Mouse (Mus musculus): ENCODE measurements around the gene Il23a. TPM values are rescaled to one million over a fixed set of nuclear protein-coding genes. Genes with fewer than 3 reads are reported as not detected.
"Not testable (repeated sequence)": the region's sequence is repeated elsewhere in the genome, so short reads cannot be mapped to it uniquely, and the experiment has no call there.

Il23a gene
- total RNA-seq (2021) = not detected
- long read RNA-seq, experiment 1 = 0 reads
- long read RNA-seq, experiment 2 = 0 reads

- Histone ChIP-seq H3K27ac (no peak within 1 kb of the TSS), H3K4me3 (no peak within 1 kb of the TSS)
- no peak for TF ChIP-seq CTCF (IDR thresholded peaks at IDR 0.05)
- no peak for DNase-seq
- intact Hi-C loops (cut with DNase I) = no loop called here
These were observed at the start of gene Il23a for GRCm38 (mm10) chr10:128298702-128299171. Gene Il23a, minus strand, starts transcription at chr10:128298752.

- intact Hi-C loops (cut with DNase I) = no loop called here
- Histone ChIP-seq H3K4me3 (no peak overlapping the region), H3K27ac (peak overlapping the region; percentile 48)
- DNase-seq = no peak
- TF ChIP-seq CTCF (IDR thresholded peaks at IDR 0.05) = no peak
These were observed 49.0 kb upstream of the Il23a start for GRCm38 (mm10) chr10:128347541-128347940.

- peak; percentile 86 for DNase-seq
- no peak for TF ChIP-seq CTCF (IDR thresholded peaks at IDR 0.05)
- H3K4me3 ChIP-seq = peak overlapping the region; percentile 53
- intact Hi-C loops (cut with DNase I) = no loop called here
- peak overlapping the region; percentile 84 for H3K27ac ChIP-seq
These were observed 46.2 kb upstream of the Il23a start for GRCm38 (mm10) chr10:128344568-128345275.

DNA sequence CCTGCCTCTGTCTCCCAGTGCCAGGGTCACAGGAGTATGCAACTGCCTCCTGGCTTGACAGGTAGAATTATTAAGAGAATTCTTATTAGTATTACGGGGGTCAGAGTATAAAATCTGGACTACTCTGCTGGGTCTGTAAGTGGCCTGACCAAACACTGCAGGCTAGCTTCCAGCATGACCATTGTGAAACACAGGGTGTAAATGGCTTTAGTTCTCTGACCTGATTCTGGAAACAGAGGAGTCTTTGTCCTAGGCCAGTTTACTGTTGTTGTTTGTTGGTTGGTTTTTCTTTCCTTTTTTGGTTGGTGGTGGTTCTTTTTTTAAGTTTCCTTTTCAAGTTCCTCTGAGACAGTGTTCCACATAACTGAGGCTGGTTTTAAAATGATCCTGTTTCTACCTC lies 44.9 kb upstream of the Il23a start:
- TF ChIP-seq CTCF (IDR thresholded peaks at IDR 0.05) = no peak
- intact Hi-C loops (cut with DNase I) = no loop called here
- Histone ChIP-seq H3K4me3 (0 out of 2 replicates have a peak overlapping the region, but pooled peaks have one; percentile 15), H3K27ac (peak overlapping the region; percentile 84)
- DNase-seq = no peak

GRCm38 (mm10) chr10:128340257-128340656 lies 41.7 kb upstream of the Il23a start:
- DNase-seq = no peak
- Histone ChIP-seq H3K4me3 (peak overlapping the region; percentile 74), H3K27ac (peak overlapping the region; percentile 97)
- intact Hi-C loops (cut with DNase I) = no loop called here
- peak; percentile 23; the same call in 1 of the 2 replicates for TF ChIP-seq CTCF (IDR thresholded peaks at IDR 0.05)

DNA sequence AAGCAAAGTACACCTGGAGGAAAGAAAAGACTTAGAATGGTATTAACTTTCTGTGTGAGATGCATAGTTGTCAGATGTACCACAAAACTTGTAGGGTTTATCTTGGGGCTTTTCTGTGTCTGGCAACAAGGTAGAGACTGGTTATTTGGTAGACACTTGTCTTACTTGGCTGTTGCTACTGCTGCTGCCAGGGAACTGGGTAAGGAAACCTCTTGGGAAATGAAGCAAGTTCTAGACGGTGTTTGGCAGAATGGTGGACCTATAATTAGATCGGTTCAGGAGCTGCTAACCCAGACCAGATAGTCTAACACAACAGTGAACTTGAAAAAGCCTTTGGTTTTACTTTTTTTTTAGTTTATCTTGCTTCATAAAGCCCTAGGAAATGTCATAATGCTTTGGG lies 40.4 kb upstream of the Il23a start:
- DNase-seq = peak; percentile 55
- TF ChIP-seq CTCF (IDR thresholded peaks at IDR 0.05) = no peak
- H3K4me3 ChIP-seq = peak overlapping the region; percentile 74
- H3K27ac ChIP-seq = peak overlapping the region; percentile 97
- intact Hi-C loops (cut with DNase I) = loop anchor here (5.0 kb wide), 1 partner anchor 38 kb away; the partner anchor contains the start of gene Ankrd52

DNA sequence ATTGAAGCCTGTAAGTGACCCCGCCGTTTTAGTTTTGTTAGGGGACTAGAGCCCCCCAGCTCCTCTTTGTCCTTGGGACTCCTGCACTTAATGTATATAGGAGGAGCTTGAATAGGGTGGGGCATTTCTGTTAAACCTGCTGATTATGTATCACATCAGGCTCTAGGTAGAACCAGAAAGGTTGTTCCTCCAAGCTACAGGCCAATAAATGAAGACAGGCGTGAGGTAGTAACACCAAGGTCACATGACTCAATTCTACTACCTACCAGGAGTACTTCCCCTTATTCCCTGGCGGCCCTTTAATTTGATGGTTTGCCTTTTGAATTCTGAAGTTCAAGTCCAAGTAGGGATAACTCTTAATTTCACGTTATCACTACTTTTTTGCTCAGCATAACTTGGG lies 39.9 kb upstream of the Il23a start:
- no peak for TF ChIP-seq CTCF (IDR thresholded peaks at IDR 0.05)
- intact Hi-C loops (cut with DNase I) = loop anchor here (5.0 kb wide), 1 partner anchor 39 kb away; the partner anchor contains the start of gene Ankrd52
- no peak for DNase-seq
- Histone ChIP-seq H3K27ac (peak overlapping the region; percentile 97), H3K4me3 (peak overlapping the region; percentile 74)

GRCm38 (mm10) chr10:128337306-128338181 lies 39.0 kb upstream of the Il23a start, which contains the start of gene Cs:
Gene Cs, plus strand, starts transcription at chr10:128337734.
- peak within 1 kb of the TSS; percentile 74 for H3K4me3 ChIP-seq
- intact Hi-C loops (cut with DNase I) = loop anchor here (2.0 to 5.0 kb wide), 2 partner anchors 40 to 117 kb away; partner anchors contain the start of gene Ankrd52
- peak; percentile 99 for DNase-seq
- peak within 1 kb of the TSS; percentile 97 for H3K27ac ChIP-seq
- TF ChIP-seq CTCF (IDR thresholded peaks at IDR 0.05) = no peak

- Histone ChIP-seq H3K4me3 (peak overlapping the region; percentile 74), H3K27ac (peak overlapping the region; percentile 97)
- DNase-seq = no peak
- intact Hi-C loops (cut with DNase I) = loop anchor here (2.0 to 5.0 kb wide), 2 partner anchors 41 to 118 kb away; partner anchors contain the start of gene Ankrd52
- no peak for TF ChIP-seq CTCF (IDR thresholded peaks at IDR 0.05)
These were observed 38.0 kb upstream of the Il23a start for GRCm38 (mm10) chr10:128336597-128336996.

DNA sequence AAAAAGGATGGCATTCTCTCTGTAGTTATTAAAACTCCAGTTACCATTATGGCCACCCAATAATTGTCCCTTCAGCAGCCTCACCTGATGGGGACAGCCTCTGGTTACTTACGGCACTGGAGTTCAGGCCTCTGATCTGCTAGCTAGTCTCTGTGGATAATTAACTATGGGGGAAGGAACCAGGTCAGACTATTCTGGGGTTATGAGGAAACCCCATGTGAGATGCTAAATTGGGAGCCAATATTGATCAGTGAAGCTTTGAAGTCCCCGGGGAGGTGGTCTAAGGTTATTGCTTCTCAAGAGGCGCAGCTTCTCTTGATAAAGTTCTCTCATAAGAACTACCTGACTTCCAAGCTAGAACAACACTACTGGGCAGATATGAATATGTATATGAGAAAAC lies 37.6 kb upstream of the Il23a start:
- intact Hi-C loops (cut with DNase I) = loop anchor here (2.0 to 5.0 kb wide), 2 partner anchors 41 to 119 kb away; partner anchors contain the start of gene Ankrd52
- no peak for TF ChIP-seq CTCF (IDR thresholded peaks at IDR 0.05)
- no peak for DNase-seq
- peak overlapping the region; percentile 97 for H3K27ac ChIP-seq
- H3K4me3 ChIP-seq = no peak overlapping the region

GRCm38 (mm10) chr10:128335582-128335981 lies 37.0 kb upstream of the Il23a start:
- peak; percentile 78 for TF ChIP-seq CTCF (IDR thresholded peaks at IDR 0.05)
- Histone ChIP-seq H3K27ac (peak overlapping the region; percentile 97), H3K4me3 (no peak overlapping the region)
- DNase-seq = peak; percentile 85
- intact Hi-C loops (cut with DNase I) = loop anchor here (5.0 kb wide), 1 partner anchor 42 kb away; the partner anchor contains the start of gene Ankrd52

DNA sequence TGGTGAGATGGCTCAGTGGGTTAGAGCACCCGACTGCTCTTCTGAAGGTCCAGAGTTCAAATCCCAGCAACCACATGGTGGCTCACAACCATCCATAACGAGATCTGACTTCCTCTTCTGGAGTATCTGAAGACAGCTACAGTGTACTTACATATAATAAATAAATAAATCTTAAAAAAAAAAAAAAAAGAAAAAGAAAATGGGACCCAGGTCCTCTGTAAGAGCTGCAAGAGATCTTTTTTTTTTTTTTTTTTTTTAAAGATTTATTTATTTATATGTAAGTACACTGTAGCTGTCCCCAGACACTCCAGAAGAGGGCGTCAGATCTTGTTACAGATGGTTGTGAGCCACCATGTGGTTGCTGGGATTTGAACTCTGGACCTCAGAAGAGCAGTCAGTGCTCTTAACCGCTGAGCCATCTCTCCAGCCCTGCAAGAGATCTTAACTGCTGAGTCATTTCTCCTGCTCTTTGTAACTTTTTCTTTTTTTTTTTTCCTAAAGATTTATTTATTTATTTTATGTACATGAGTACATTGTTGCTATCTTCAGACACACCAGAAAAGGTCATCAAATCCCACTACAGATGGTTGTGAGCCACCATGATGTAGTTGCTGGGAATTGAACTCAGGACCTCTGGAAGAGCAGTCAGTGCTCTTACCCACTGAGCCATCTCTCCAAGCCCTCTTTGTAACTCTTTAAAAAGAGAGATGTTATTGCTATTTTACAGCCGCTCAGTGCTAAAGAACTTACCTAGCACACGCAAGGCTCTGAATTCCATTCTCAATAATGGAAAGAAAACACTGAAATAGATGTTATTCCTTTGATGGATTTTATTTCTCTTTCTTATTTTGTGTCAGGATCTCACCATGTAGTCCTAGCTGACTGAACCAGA lies 34.1 kb upstream of the Il23a start:
- intact Hi-C loops (cut with DNase I); DNase-seq; H3K27ac ChIP-seq; H3K4me3 ChIP-seq: not testable (repeated sequence)
